Mouse (Mus musculus) effector memory CD4-positive, alpha-beta T cell, adult 7 months (primary cell): Measurements from ENCODE around the gene E330014E10Rik. TPM values are rescaled to one million over a fixed set of nuclear protein-coding genes. Genes with fewer than 3 reads are reported as not detected.

Experiments
- polyA plus RNA-seq: library from polyadenylated mRNA; unstranded; fragments of 100-300 nt; shearing (Covaris generic); gene quantifications from one replicate; pipeline ENCODE4 v1.2.1, GENCODE M21; 2017

The E330014E10Rik gene
- polyA plus RNA-seq, result not detected

GRCm38 (mm10) chr5:95775690-95776089 is at the start of gene E330014E10Rik:
E330014E10Rik (plus strand) TSS chr5:95775990.

GRCm38 (mm10) chr5:95736073-95736472 is 39.7 kb upstream of the E330014E10Rik start, which contains the start of gene Gm7978:
Gm7978 (minus strand) TSS chr5:95736173.

GRCm38 (mm10) chr5:95741714-95742113 is 34.1 kb upstream of the E330014E10Rik start, which contains the start of gene Gm7982:
Gm7982 (plus strand) TSS chr5:95742014.

Other genes starting within 250 kb of the E330014E10Rik start
- gene Gm7971, start 181.1 kb upstream of the E330014E10Rik start, polyA plus RNA-seq, result not detected
- gene Gm7978, start 39.8 kb upstream of the E330014E10Rik start, polyA plus RNA-seq, result not detected
- 1.2 TPM for gene Gm7982, start 34.0 kb upstream of the E330014E10Rik start, polyA plus RNA-seq
- gene Cxcl13, start 181.0 kb downstream of the E330014E10Rik start, polyA plus RNA-seq, result not detected